Mouse (Mus musculus): ENCODE measurements around the gene Gtf2a1l. TPM values are rescaled to one million over a fixed set of nuclear protein-coding genes. Genes with fewer than 3 reads are reported as not detected.

Gtf2a1l gene
- total RNA-seq, 2 experiments from 2014 or later = not detected

GRCm38 (mm10) chr17:88653375-88653769 is 15.1 kb upstream of the Gtf2a1l start:
- DNase-seq = no peak

GRCm38 (mm10) chr17:88658510-88658909 is 9.9 kb upstream of the Gtf2a1l start:
- DNase-seq = peak; percentile 11 to 13

GRCm38 (mm10) chr17:88666076-88666475 is 2.4 kb upstream of the Gtf2a1l start:
- DNase-seq = no peak

- DNase-seq = no peak
Observed at GRCm38 (mm10) chr17:88669921-88670320, 1.5 kb downstream of the Gtf2a1l start.

GRCm38 (mm10) chr17:88670800-88671199 is 2.3 kb downstream of the Gtf2a1l start:
- no peak for DNase-seq

- DNase-seq = no peak
Observed at GRCm38 (mm10) chr17:88675310-88676309, 7.2 kb downstream of the Gtf2a1l start.

GRCm38 (mm10) chr17:88688226-88688625 is 19.8 kb downstream of the Gtf2a1l start:
- no peak for DNase-seq

GRCm38 (mm10) chr17:88696656-88697333 is 28.3 kb downstream of the Gtf2a1l start:
- DNase-seq = no peak

GRCm38 (mm10) chr17:88700901-88701300 is 32.4 kb downstream of the Gtf2a1l start:
- no peak for DNase-seq

- DNase-seq = no peak
Observed at GRCm38 (mm10) chr17:88702345-88702744, 33.9 kb downstream of the Gtf2a1l start.

GRCm38 (mm10) chr17:88703112-88703511 is 34.7 kb downstream of the Gtf2a1l start:
- no peak for DNase-seq

- DNase-seq = no peak
Observed at GRCm38 (mm10) chr17:88706231-88706649, 37.8 kb downstream of the Gtf2a1l start.

GRCm38 (mm10) chr17:88749646-88750045 is 81.2 kb downstream of the Gtf2a1l start:
- DNase-seq = no peak

GRCm38 (mm10) chr17:88752827-88753471 is 84.5 kb downstream of the Gtf2a1l start:
- DNase-seq = peak; percentile 31 to 54

GRCm38 (mm10) chr17:88753472-88753857 is 85.0 kb downstream of the Gtf2a1l start:
- DNase-seq = no peak

GRCm38 (mm10) chr17:88755776-88756175 is 87.3 kb downstream of the Gtf2a1l start:
- DNase-seq = peak in 1 of 2 experiments; percentile 6

GRCm38 (mm10) chr17:88758003-88758437 is 89.6 kb downstream of the Gtf2a1l start:
- no peak for DNase-seq

GRCm38 (mm10) chr17:88763396-88764135 is 95.1 kb downstream of the Gtf2a1l start:
- no peak for DNase-seq

- DNase-seq = no peak
Observed at GRCm38 (mm10) chr17:88764136-88764485, 95.7 kb downstream of the Gtf2a1l start.
